Mouse (Mus musculus) spleen, adult 2 months (tissue): ENCODE measurements at regions not wholly inside any gene's neighbourhood (a gene's known extent, or its start where the extent isn't known, plus 50 kb on each side); places are given as distances from the start of the nearest gene placed in this dataset.

Source experiments
- CTCF ChIP-seq: fragments of 200-500 bp; IDR thresholded peaks from 2 replicates; pipeline ENCODE4 v1.5.1; 2011; ENCODE audit warnings: mild to moderate bottlenecking, inconsistent platforms; ENCODE audit not compliant: insufficient read depth, insufficient read length, insufficient replicate concordance; ENCODE audit errors: extremely low read depth
- POLR2A ChIP-seq: fragments of 200-500 bp; IDR thresholded peaks from 2 replicates; pipeline ENCODE4 v1.6.1; 2011; ENCODE audit warnings: low read depth, low read length, inconsistent platforms

DNA sequence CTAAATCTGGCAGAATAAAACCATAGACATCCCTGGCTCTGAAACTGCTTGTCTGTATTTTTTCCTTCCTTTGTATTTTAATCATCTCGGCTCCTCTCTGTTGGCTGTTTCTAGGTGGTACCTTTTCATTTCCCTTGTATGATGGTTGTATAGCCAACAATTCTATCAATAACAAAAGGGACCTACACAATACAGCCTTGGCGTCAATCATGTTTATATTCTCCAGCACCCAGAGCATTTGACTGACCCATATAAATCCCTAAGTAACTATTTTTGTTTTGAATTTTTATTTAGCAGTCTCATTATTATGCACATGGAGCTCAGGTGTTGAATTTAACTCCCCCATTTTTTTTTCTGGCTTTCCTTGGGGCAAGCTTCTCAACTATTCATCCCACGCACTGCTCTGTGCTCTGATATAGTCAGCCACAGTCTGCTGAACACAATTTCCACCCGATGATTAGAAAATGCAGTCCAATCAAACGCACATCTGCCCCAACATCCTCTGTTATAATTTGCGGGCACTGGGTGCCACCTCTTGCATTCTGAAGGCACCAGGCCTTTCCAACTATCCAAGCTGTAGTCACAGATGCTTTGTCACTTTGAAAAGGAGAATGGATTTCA lies 422.1 kb upstream of the Sphkap start:
- TF ChIP-seq CTCF (no peak), POLR2A (no peak)
